Mouse (Mus musculus) cerebellum, postnatal 4 days (tissue): Measurements from ENCODE around the gene Kif28.
"Not testable (repeated sequence)": the region's sequence is repeated elsewhere in the genome, so short reads cannot be mapped to it uniquely, and the experiment has no call there.

Source experiments
- DNase-seq, 2 experiments: peaks; one replicate each; pipeline ENCODE4 v3.0.0; 2022; ENCODE audit warnings: low spot score in 2 of 2, mixed read lengths in 1 of 2

The Kif28 gene

GRCm38 (mm10) chr1:179704150-179704549 is 40.9 kb downstream of the Kif28 start:
- no peak for DNase-seq

- DNase-seq = no peak
These were observed 55.6 kb downstream of the Kif28 start for GRCm38 (mm10) chr1:179689479-179689878.

- no peak for DNase-seq
These were observed 56.2 kb downstream of the Kif28 start for GRCm38 (mm10) chr1:179688914-179689313.

GRCm38 (mm10) chr1:179688415-179688814 is 56.7 kb downstream of the Kif28 start:
- no peak for DNase-seq

GRCm38 (mm10) chr1:179687966-179688365 is 57.1 kb downstream of the Kif28 start:
- DNase-seq = no peak

- DNase-seq = no peak
These were observed 57.8 kb downstream of the Kif28 start for GRCm38 (mm10) chr1:179687305-179687704.

GRCm38 (mm10) chr1:179686781-179687180 is 58.3 kb downstream of the Kif28 start:
- DNase-seq = no peak

GRCm38 (mm10) chr1:179686348-179686747 is 58.7 kb downstream of the Kif28 start:
- DNase-seq = no peak

GRCm38 (mm10) chr1:179682753-179683152 is 62.3 kb downstream of the Kif28 start:
- DNase-seq = not testable (repeated sequence)

GRCm38 (mm10) chr1:179679326-179679725 is 65.7 kb downstream of the Kif28 start:
- no peak for DNase-seq

- no peak for DNase-seq
These were observed 68.0 kb downstream of the Kif28 start for GRCm38 (mm10) chr1:179677031-179677430.

GRCm38 (mm10) chr1:179674355-179674754 is 70.7 kb downstream of the Kif28 start:
- DNase-seq = no peak

- DNase-seq = no peak
These were observed 76.1 kb downstream of the Kif28 start for GRCm38 (mm10) chr1:179668836-179669537.

GRCm38 (mm10) chr1:179668013-179668805 is 76.9 kb downstream of the Kif28 start, which contains the start of gene Sccpdh:
Gene Sccpdh, plus strand, starts transcription at chr1:179668210.
- peak; percentile 60 to 86 for DNase-seq

- no peak for DNase-seq
These were observed 77.6 kb downstream of the Kif28 start for GRCm38 (mm10) chr1:179667450-179667849.

GRCm38 (mm10) chr1:179666971-179667370 is 78.1 kb downstream of the Kif28 start:
- no peak for DNase-seq

GRCm38 (mm10) chr1:179664309-179664930 is 80.7 kb downstream of the Kif28 start:
- DNase-seq = no peak

- DNase-seq = no peak
These were observed 82.0 kb downstream of the Kif28 start for GRCm38 (mm10) chr1:179663065-179663464.

GRCm38 (mm10) chr1:179651224-179651623 is 93.8 kb downstream of the Kif28 start:
- DNase-seq = no peak

- no peak for DNase-seq
These were observed 94.8 kb downstream of the Kif28 start for GRCm38 (mm10) chr1:179650284-179650683.

GRCm38 (mm10) chr1:179649324-179649723 is 95.7 kb downstream of the Kif28 start:
- no peak for DNase-seq

GRCm38 (mm10) chr1:179648678-179649077 is 96.4 kb downstream of the Kif28 start:
- DNase-seq = not testable (repeated sequence)

GRCm38 (mm10) chr1:179645980-179646268 is 99.1 kb downstream of the Kif28 start:
- no peak for DNase-seq
